Mouse (Mus musculus) v-Abl transformed pro-B cells (cell line): ENCODE measurements around the gene Tbc1d19.

Experiments
- in situ Hi-C, 2 experiments: fragments of 400-800 bp; cut with MboI; formaldehyde crosslinking; loops; one replicate each; pipeline ENCODE4 v1.15.1; 2025; ENCODE audit not compliant: unreplicated experiment in 2 of 2

Tbc1d19 gene

DNA sequence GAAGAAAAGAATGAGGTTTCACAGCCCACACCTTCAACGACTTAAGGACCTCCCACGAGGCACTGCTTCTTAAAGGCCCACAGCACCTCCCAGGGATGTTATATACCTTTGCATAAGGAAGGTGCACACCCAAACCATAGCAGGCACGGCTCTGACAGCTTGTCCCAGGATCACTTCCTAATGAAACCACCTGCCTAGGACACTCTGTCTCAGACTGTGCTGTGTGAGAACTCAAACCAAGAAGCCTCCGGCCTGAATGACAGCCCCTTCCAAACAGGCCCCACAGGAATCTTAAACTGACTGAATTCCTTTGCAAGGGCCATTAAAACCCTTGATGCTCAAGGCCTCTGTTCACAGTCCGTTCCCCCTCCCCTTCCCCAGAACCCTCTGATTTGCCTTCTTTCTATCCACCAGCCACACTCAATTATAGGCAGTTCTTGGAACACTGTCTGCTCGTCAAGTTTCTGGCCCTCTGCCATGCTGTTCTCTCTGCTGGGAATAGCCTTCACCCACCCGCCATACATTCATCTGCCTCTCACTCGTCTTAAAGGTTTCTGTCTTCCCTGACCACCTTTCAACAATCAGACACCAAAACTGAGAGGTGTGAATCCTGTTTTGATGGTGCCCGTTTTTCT lies 138.3 kb downstream of the Tbc1d19 start:
- in situ Hi-C loops: no loop called here

DNA sequence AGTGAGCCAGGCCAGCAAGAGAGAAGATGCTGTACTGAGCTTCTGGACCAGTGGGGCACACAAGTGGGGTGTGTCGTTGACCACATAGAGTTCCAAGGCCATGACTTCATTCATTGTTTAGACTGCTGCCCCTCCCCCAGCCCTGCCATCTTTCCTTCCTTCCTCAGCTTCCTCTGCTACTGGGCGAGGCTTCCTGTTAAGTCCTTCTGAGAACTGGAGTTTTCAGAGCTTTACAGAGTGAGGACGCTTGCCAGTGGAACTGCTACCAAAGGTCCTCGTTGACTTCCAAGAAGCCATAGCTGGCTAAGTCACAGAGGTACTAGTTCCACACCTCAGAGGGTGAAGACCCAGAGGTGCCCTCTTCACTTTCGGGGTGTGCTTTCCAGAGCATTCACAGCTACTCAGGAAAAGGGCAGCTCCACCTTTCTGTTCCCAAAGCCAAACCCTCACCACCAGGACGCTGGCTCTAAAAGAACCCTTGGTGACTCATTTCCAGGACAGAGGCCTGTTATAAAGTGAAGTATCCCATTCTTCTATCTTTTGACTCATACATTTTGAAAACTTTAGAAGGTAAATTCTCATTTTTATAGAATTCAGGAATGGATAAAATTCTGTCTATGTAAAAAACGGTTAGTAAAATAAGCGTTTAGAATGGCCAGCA lies 139.3 kb downstream of the Tbc1d19 start:
- in situ Hi-C loops: no loop called here

DNA sequence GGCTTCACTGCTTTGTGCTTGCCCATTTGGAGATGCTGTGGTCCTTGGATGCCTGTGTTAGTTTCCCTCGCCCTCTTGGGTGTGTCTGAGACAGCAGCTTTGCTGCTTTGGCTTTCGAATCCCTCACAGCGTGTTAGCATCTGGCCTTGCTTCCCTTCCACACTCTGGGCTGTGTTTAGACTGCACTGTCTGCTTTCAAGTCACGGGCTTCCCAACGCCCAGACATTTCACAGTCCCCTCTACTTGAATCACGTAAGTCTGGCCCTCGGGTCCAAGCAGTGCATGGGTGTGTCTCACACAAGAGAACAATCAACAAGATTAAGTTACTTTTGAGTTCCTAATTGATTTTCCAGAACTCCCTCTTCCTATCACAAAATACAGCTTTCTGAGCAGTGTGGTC lies 140.8 kb downstream of the Tbc1d19 start:
- in situ Hi-C loops: no loop called here

DNA sequence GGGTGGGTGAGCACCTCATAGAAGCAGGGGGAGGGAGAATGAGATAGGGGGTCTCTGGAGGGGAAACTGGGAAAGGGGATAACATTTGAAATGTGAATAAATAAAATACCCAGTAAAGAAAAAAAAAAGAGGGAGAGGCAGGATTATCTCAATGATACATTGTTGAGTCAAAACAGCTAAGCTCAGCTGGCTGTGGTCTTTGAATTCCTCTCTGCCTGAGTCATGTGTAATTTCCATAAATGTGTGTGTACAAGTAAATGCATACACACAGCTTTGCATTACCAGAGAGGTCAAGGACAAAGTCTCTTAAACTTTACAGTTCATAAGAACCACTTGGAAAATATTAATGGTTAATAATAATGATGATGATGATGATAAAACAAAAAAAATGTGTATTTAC lies 143.8 kb downstream of the Tbc1d19 start:
- in situ Hi-C loops: no loop called here
